Mouse (Mus musculus): ENCODE data around the gene Rps26.

DNA sequence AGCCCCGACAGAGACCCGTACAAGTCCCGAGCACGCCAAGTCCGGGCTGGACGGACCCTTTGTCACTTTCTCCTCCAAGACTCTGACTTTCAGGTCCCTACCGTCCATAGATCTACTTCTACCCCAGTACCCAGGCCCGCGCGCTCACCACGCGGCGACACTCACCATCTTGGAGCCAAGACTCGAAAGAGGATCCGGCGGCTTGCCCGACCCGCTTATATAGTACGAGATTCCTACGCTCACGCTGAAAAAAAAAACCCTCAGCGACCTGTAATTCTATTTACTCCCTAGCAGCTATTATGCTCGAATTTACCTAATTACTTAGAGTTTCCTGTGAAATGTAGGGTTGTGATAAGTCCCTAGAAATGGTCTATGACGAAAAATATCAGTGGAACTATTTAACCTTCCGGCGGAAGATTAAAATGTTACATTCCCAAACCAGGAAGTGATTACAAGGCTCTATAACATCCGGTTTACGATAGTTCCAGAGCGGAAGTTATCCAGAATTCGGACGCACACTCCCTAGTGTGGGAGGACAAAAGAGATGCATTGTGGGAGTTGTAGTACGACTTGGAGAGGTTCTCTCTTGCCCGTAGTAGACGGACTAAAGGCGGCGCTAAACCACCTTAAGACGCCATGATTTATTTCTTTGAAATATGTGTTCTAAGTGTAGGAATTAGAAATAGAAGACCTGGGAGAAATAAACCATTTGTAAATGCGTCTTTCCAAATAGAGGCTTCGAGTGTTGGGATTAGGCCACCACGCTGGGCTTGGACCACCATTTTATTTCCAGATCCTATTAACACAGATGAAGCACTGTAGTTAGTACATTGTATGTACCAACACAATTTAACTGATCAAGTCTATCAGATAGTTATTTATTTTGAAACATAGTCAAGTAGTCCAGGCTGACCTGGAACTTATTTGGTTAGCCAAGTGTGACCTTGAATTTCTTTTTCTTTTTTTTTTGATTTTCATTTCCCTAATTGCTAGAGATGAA is at the start of gene Rps26:
- TF ChIP-seq USF1 (IDR thresholded peaks at IDR 0.05; ENCODE audit: low read depth) (no peak), POLR2A (IDR thresholded peaks at IDR 0.05; ENCODE audit: insufficient read length, low read depth) (peak; percentile 94), CEBPB (IDR thresholded peaks at IDR 0.05; ENCODE audit: insufficient read depth, poor library complexity, severe bottlenecking) (no peak), MYOD1 (IDR thresholded peaks at IDR 0.05; ENCODE audit: control insufficient read depth in 1 of 3, insufficient read length in 2 of 3, low read depth in 2 of 3) (no peak), TCF12 (IDR thresholded peaks at IDR 0.05; ENCODE audit: insufficient read depth, poor library complexity, severe bottlenecking) (no peak), REST (IDR thresholded peaks at IDR 0.05; ENCODE audit: insufficient read depth, insufficient read length) (peak; percentile 33), MAX (IDR thresholded peaks at IDR 0.05; ENCODE audit: low read depth) (peak; percentile 28), TCF3 (IDR thresholded peaks at IDR 0.05; ENCODE audit: insufficient read length, low read depth) (no peak), POLR2AphosphoS2 (IDR thresholded peaks at IDR 0.05; ENCODE audit: insufficient read length, low read depth) (peak; percentile 96), SRF (IDR thresholded peaks at IDR 0.05; ENCODE audit: control insufficient read depth, insufficient read length, low read depth) (no peak), E2F4 (IDR thresholded peaks at IDR 0.05; ENCODE audit: insufficient read depth) (peak; percentile 11), MYOG (IDR thresholded peaks at IDR 0.05; ENCODE audit: control insufficient read depth in 1 of 3, insufficient read depth in 1 of 3, insufficient read length in 2 of 3, low read depth in 2 of 3) (no peak)
